Mouse (Mus musculus) bone marrow macrophage, adult 2 months (primary cell): Measurements from ENCODE around the gene Anapc5. TPM values are rescaled to one million over a fixed set of nuclear protein-coding genes. Genes with fewer than 3 reads are reported as not detected.
A peak's percentile ranks its signal among the peaks of the same experiment; 100 is the strongest.

Experiments used
- H3K27ac ChIP-seq: 2 replicates; pipeline ENCODE4 v1.5.1; 2012; ENCODE audit warnings: low read depth, low read length; ENCODE audit not compliant: insufficient read depth
- H3K4me1 ChIP-seq: 2 replicates; pipeline ENCODE4 v1.6.1; 2012; ENCODE audit warnings: low read length; ENCODE audit not compliant: control insufficient read depth, insufficient read depth
- H3K4me3 ChIP-seq: 2 replicates; pipeline ENCODE4 v1.5.1; 2012; ENCODE audit warnings: mild to moderate bottlenecking, low read length, moderate library complexity; ENCODE audit not compliant: insufficient read depth
- CTCF ChIP-seq: IDR thresholded peaks from 2 replicates; pipeline ENCODE4 v1.5.1; 2012; ENCODE audit warnings: low read depth, mild to moderate bottlenecking, low read length, moderate library complexity
- POLR2A ChIP-seq: IDR thresholded peaks from 2 replicates; pipeline ENCODE4 v1.6.1; 2012; ENCODE audit warnings: mild to moderate bottlenecking, low read depth, low read length, borderline replicate concordance
- polyA plus RNA-seq: library from polyadenylated mRNA; stranded (reverse); fragments of >200 nt; gene quantifications from 2 replicates; pipeline ENCODE4 v1.2.4, GENCODE M21; 2012; ENCODE audit not compliant: missing spikeins, insufficient read depth, insufficient read length

Gene Anapc5
- polyA plus RNA-seq, 1 experiment = 221 TPM

DNA sequence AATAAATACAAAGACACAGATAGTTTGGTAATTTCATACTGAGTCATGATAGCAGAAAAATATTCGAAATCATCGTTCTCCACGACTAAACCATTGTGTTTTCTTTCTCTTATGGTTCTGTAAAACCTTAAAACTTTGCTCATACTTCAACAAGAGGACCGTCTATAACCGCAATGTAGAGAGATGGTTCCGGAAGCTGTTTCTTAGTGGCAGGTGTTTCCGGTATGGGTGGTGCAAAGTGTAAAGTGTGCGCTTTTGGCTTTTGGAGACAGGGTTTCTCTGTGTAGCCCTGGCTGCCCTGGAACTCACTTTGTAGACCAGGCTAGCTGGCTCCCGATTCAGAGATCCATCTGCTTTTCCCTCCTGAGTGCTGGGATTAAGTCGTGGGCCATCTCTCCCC is 11.4 kb upstream of the Anapc5 start:
- Histone ChIP-seq H3K4me3 (no peak overlapping the region), H3K27ac (peak overlapping the region; percentile 64), H3K4me1 (peaks cover 9% of the 10 kb centered on the region; the same call in 1 of the 2 replicates)
- TF ChIP-seq CTCF (no peak), POLR2A (no peak)

- no peak for TF ChIP-seq CTCF
- TF ChIP-seq POLR2A = no peak
- no peak overlapping the region for H3K4me3 ChIP-seq
- no peak overlapping the region for H3K27ac ChIP-seq
- H3K4me1 ChIP-seq = no peaks in the 10 kb centered on the region
Measured at GRCm38 (mm10) chr5:122825099-122825498, 4.0 kb upstream of the Anapc5 start.

DNA sequence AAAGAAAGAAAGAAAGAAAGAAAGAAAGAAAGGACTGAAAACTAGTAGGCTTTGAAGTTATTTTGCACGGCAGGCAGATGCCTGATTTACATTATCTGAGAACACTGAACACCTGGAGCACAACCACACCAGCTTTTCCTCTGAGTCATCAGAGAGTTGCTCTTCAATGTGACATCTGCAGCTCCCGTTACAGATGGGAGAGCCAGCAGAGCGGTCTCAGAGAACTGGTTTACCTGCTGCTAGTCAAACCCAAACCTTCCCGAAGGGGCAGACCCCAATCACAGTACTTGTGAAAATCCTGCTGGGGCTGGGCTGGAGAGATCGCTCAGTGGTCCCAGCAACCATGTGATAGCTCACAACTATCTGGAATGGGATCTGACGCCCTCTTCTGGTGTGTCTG is 3.3 kb upstream of the Anapc5 start:
- Histone ChIP-seq H3K4me1 (0 out of 2 replicates have a peak, but pooled peaks cover 2% of the 10 kb centered on the region), H3K27ac (no peak overlapping the region), H3K4me3 (no peak overlapping the region)
- TF ChIP-seq POLR2A (no peak), CTCF (no peak)

DNA sequence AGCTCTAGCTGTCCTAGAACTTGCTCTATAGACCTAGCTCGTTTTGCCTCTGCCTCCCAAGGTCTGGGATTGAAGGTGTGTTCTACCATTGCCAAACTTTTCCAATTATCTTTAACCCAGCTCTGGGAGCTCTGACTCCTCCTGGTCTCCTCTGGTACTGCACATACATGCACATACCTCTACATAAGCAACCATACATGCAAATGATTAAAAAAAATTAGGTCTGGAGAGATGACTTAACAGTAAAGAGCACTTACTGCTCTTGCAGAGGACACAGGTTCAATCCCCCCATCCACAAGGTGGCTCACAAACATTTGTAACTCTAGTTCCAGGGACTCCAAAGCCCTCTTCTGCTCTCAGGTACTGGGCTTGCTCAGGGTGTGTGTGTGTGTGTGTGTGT is 2.8 kb upstream of the Anapc5 start:
- Histone ChIP-seq H3K4me3 (no peak overlapping the region), H3K27ac (no peak overlapping the region)
- no peak for TF ChIP-seq POLR2A

DNA sequence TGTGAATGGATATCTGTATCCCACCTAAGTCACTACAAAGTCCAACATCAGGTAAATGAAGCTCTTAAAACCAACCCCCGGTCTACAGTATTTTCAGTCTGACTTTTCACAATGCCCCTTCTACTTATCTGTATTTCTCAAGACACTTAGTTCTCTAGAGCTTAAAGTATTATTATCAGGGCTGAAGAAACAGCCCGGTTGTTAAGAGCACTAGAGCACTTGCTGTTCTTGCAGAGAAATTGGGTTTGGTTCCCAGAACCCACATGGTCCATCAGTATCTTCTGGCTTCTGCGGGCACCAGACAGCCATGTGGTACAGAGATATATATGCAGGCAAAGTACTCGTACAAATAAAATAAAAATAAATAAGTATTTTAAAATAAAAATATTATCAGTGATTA is 1.3 kb upstream of the Anapc5 start:
- TF ChIP-seq POLR2A (no peak), CTCF (no peak)
- 0 out of 2 replicates have a peak, but pooled peaks cover 2% of the 10 kb centered on the region for H3K4me1 ChIP-seq
- H3K27ac ChIP-seq = no peak overlapping the region
- no peak overlapping the region for H3K4me3 ChIP-seq

More for the DNA sequence above, 2.8 kb upstream of the Anapc5 start:
- 0 out of 2 replicates have a peak, but pooled peaks cover 2% of the 10 kb centered on the region for H3K4me1 ChIP-seq

DNA sequence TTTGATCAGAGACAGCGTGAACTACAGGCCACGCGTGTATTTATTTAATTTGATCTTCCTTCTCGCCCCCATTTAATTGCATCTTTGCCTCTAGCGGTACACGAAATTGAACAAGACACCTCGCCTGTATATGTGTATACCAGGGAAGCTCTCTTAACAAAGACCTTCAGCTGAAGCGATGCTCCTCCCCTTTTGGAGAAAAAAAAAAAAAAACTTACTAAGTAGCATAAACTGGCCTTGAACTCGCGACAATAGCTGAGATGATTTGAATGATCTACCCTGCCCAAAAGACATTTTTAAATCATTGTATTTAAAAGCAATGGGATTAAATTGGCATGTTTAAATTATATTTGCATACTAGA is 366 bp upstream of the Anapc5 start:
- peak overlapping the region; percentile 50 for H3K27ac ChIP-seq
- 0 out of 2 replicates have a peak, but pooled peaks cover 2% of the 10 kb centered on the region for H3K4me1 ChIP-seq
- no peak for TF ChIP-seq CTCF
- TF ChIP-seq POLR2A = no peak
- peak overlapping the region; percentile 72 for H3K4me3 ChIP-seq

- no peak for TF ChIP-seq CTCF
- no peak for TF ChIP-seq POLR2A
- Histone ChIP-seq H3K27ac (no peak overlapping the region), H3K4me1 (peaks cover 5% of the 10 kb centered on the region), H3K4me3 (no peak overlapping the region)
Measured at GRCm38 (mm10) chr5:122812699-122813098, 8.4 kb downstream of the Anapc5 start.

DNA sequence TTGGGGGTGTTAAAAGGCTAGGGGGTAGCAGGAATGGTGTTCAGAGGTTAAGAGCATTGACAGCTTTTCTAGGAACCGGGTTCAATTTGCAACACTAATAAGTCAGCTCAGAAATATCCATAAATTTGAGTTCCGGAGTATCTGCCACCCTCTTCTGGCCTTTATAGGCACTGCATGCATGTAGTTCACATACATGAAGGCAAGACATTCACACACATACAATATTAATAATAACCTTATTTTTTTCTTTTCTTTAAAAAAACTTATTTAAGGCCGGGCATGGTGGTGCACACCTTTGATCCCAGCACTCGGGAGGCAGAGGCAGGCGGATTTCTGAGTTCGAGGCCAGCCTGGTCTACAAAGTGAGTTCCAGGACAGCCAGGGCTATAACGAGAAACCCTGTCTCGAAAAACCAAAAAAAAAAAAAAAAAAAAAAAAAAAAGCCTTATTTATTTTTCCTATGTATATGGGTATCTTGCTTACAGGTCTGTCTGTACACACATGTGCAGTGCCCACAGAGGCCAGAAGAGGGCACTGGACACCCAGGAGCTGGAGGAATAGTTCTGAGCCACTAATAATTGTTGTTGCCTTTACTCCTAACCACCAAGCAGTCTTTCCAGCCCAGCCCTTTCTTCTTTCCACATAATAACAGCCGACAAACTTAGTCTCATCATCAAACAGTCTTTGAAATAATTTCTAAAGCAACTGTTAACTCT is 9.6 kb downstream of the Anapc5 start:
- Histone ChIP-seq H3K4me1 (peaks cover 5% of the 10 kb centered on the region), H3K27ac (no peak overlapping the region), H3K4me3 (no peak overlapping the region)
- TF ChIP-seq CTCF (peak; percentile 83), POLR2A (no peak)

- H3K4me1 ChIP-seq = no peaks in the 10 kb centered on the region
- H3K4me3 ChIP-seq = no peak overlapping the region
- TF ChIP-seq POLR2A (no peak), CTCF (no peak)
- H3K27ac ChIP-seq = no peak overlapping the region
Measured at GRCm38 (mm10) chr5:122805503-122805902, 15.6 kb downstream of the Anapc5 start.

GRCm38 (mm10) chr5:122802706-122803105 is 18.4 kb downstream of the Anapc5 start:
- H3K4me3 ChIP-seq = no peak overlapping the region
- no peaks in the 10 kb centered on the region for H3K4me1 ChIP-seq
- TF ChIP-seq CTCF (no peak), POLR2A (no peak)
- no peak overlapping the region for H3K27ac ChIP-seq

GRCm38 (mm10) chr5:122801684-122802083 is 19.5 kb downstream of the Anapc5 start:
- no peak overlapping the region for H3K4me3 ChIP-seq
- no peaks in the 10 kb centered on the region for H3K4me1 ChIP-seq
- TF ChIP-seq POLR2A (no peak), CTCF (no peak)
- H3K27ac ChIP-seq = no peak overlapping the region
